Mouse (Mus musculus) heart, postnatal 25 days (tissue): ENCODE data around the gene Cnbd2. TPM values are rescaled to one million over a fixed set of nuclear protein-coding genes. Genes with fewer than 3 reads are reported as not detected.

Experiments
- DNase-seq: peaks from one replicate; pipeline ENCODE4 v3.0.0; 2022; ENCODE audit warnings: low spot score
- intact Hi-C: fragments of 180-260 bp; cut with DNase I; formaldehyde crosslinking; loops from one replicate; pipeline ENCODE4 v1.15.1; 2025
- microRNA-seq: library from miRNA; unstranded; fragments of <30 nt; microRNA quantifications from one replicate; pipeline ENCODE4 v1.2.0, GENCODE M21; 2022
- total RNA-seq, 2 experiments: library from RNA; stranded (reverse); gene quantifications; 2 replicates each; pipeline ENCODE4 v1.2.3; 2021

The Cnbd2 gene
- total RNA-seq, 2 experiments from 2014 or later, result 0.65 to 1.2 TPM

GRCm38 (mm10) chr2:156420694-156421380, 108.7 kb downstream of the Cnbd2 start, which contains the start of gene Epb41l1:
TSS of gene Epb41l1 (plus strand) at chr2:156420909.
- intact Hi-C loops, result loop anchor here (5.0 kb wide), 3 partner anchors 41 to 91 kb away; no protein-coding TSS in a partner anchor
- DNase-seq, result no peak

GRCm38 (mm10) chr2:156421381-156422110, 109.4 kb downstream of the Cnbd2 start:
- intact Hi-C loops, result loop anchor here (5.0 kb wide), 3 partner anchors 41 to 91 kb away; no protein-coding TSS in a partner anchor
- DNase-seq, result no peak

GRCm38 (mm10) chr2:156422631-156423030, 110.5 kb downstream of the Cnbd2 start:
- intact Hi-C loops, result loop anchor here (5.0 kb wide), 3 partner anchors 40 to 90 kb away; no protein-coding TSS in a partner anchor
- no peak for DNase-seq

- intact Hi-C loops, result loop anchor here (5.0 kb wide), 3 partner anchors 39 to 89 kb away; no protein-coding TSS in a partner anchor
- DNase-seq, result no peak
Measured at GRCm38 (mm10) chr2:156423672-156424071, 111.6 kb downstream of the Cnbd2 start.

Small RNA genes lying within 50 kb of the gene (microRNA-seq; reads per million reads assigned to microRNA genes)
- gene Gm22758, result not detected
- gene Gm22759, result not detected

Other genes with a start within 250 kb of the Cnbd2 start
- 1 to 10 TPM in 1 of 2 experiments, under 1 TPM in 1; 0.75 to 1.4 TPM for gene Spag4, start 247.1 kb upstream of the Cnbd2 start, total RNA-seq
- gene Cpne1, start 200.3 kb upstream of the Cnbd2 start, total RNA-seq, result 10 to 100 TPM; 15.6 to 18.4 TPM
- 10 to 100 TPM; 13.2 to 14.2 TPM for gene Rbm12, start 200.3 kb upstream of the Cnbd2 start, total RNA-seq
- 10 to 100 TPM; 10.3 to 12.9 TPM for gene Gm28036, start 185.2 kb upstream of the Cnbd2 start, total RNA-seq
- 100 to 1,000 TPM; 324 to 347 TPM for gene Romo1, start 168.3 kb upstream of the Cnbd2 start, total RNA-seq
- 10 to 100 TPM; 81.0 to 81.3 TPM for gene Nfs1, start 168.1 kb upstream of the Cnbd2 start, total RNA-seq
- 100 to 1,000 TPM; 140 to 164 TPM for gene Rbm39, start 132.1 kb upstream of the Cnbd2 start, total RNA-seq
- 10 to 100 TPM; 14.9 to 15.2 TPM for gene Phf20, start 115.8 kb upstream of the Cnbd2 start, total RNA-seq
- gene Scand1, start 405 bp downstream of the Cnbd2 start, total RNA-seq, result 10 to 100 TPM; 76.8 to 80.7 TPM
- 1 to 10 TPM; 7.0 to 7.3 TPM for gene Epb41l1, start 108.6 kb downstream of the Cnbd2 start, total RNA-seq
- 10 to 100 TPM; 22.3 to 23.2 TPM for gene Aar2, start 235.3 kb downstream of the Cnbd2 start, total RNA-seq